Mouse (Mus musculus): ENCODE measurements around the gene Abi3bp. TPM values are rescaled to one million over a fixed set of nuclear protein-coding genes. Genes with fewer than 3 reads are reported as not detected.

The Abi3bp gene
- total and polyA plus RNA-seq, 3 experiments: 0.03 TPM; not detected in 2

- no peak for TF ChIP-seq POLR2A (IDR thresholded peaks at IDR 0.05; ENCODE audit: control insufficient read depth in 1 of 2, insufficient read depth in 1 of 2, low read depth in 1 of 2, low read length in 2 of 2, poor library complexity in 1 of 2)
Measured at GRCm38 (mm10) chr16:56610572-56610971, 132.9 kb downstream of the Abi3bp start (continued).

DNA sequence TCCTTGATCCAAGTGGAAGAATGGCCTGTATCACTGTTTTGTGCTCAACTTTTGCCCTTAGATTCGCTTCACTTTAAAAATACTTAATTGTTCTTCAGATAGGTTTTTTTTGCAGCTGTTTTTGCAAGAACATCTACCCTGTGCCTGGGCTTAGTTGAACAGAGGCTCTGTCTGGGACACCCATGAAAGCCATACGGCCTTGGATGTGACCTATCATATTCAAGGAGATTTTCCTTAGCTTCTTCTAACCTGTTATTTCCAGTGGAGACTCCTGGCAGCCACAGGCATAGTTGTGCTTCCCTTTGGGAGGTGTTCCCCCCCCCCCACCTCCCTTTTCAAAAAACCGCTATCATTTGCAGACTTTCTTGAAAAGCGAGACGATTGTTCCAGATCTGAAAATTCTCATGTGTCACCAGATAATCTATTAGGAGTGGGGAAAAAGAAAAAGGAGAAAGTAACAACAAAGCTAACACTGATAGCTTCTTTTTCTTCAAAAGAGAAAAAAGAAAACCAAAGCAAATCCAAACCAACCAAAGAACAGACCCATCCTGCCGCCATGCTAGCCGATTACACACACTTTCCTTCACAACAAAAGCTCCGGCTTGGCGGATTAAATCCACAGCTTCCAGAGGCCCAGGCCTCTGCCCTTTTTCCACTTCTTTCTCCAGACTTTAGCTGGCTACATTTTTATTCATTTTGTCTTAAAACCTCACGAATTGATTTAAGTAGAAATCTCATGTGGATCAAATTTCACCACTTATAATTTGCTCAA lies 133.6 kb downstream of the Abi3bp start:
- no peak overlapping the region for H3K4me3 ChIP-seq (ENCODE audit: control insufficient read depth in 1 of 2, insufficient read depth in 1 of 2, low read depth in 2 of 2, low read length in 2 of 2)
- H3K27me3 ChIP-seq (ENCODE audit: control insufficient read depth in 1 of 2, insufficient read depth in 2 of 2, low read length in 2 of 2): peaks cover 3 to 6% of the 10 kb centered on the region in 2 experiments
- DNase-seq (ENCODE audit: low read depth, low spot score): no peak
- TF ChIP-seq EP300 (IDR thresholded peaks at IDR 0.05; ENCODE audit: low read depth in 1 of 2, low read length in 2 of 2): no peak
- no peak for TF ChIP-seq SIN3A (IDR thresholded peaks at IDR 0.05; ENCODE audit: low read length)
- TF ChIP-seq SMC3 (IDR thresholded peaks at IDR 0.05; ENCODE audit: low read depth, low read length): no peak
- TF ChIP-seq POLR2AphosphoS2 (IDR thresholded peaks at IDR 0.05; ENCODE audit: low read length): no peak
- no peak for TF ChIP-seq ELF1 (IDR thresholded peaks at IDR 0.05; ENCODE audit: low read depth, low read length)
- no peak for TF ChIP-seq GATA1 (IDR thresholded peaks at IDR 0.05; ENCODE audit: low read depth, low read length)
- TF ChIP-seq ZMIZ1 (IDR thresholded peaks at IDR 0.05; ENCODE audit: low read depth, low read length): no peak
- no peak for TF ChIP-seq GABPA (IDR thresholded peaks at IDR 0.05; ENCODE audit: low read depth, low read length)
- no peaks in the 10 kb centered on the region for H3K4me1 ChIP-seq (ENCODE audit: control insufficient read depth in 1 of 2, insufficient read depth in 2 of 2, low read length in 2 of 2)
- H3K9ac ChIP-seq (ENCODE audit: control insufficient read depth, low read depth, low read length, poor library complexity, severe bottlenecking): no peak overlapping the region
- no peaks in the 10 kb centered on the region for H3K36me3 ChIP-seq (ENCODE audit: control insufficient read depth in 1 of 2, insufficient read depth in 2 of 2, low read length in 2 of 2)
- no peaks in the 10 kb centered on the region for H3K9me3 ChIP-seq (replicated peaks; ENCODE audit: insufficient read depth, low read length)
- H3K79me2 ChIP-seq (ENCODE audit: control insufficient read depth, insufficient read depth, low read length, poor library complexity): no peaks in the 10 kb centered on the region
- no peak overlapping the region for H3K27ac ChIP-seq (ENCODE audit: control insufficient read depth, low read depth, low read length)

DNA sequence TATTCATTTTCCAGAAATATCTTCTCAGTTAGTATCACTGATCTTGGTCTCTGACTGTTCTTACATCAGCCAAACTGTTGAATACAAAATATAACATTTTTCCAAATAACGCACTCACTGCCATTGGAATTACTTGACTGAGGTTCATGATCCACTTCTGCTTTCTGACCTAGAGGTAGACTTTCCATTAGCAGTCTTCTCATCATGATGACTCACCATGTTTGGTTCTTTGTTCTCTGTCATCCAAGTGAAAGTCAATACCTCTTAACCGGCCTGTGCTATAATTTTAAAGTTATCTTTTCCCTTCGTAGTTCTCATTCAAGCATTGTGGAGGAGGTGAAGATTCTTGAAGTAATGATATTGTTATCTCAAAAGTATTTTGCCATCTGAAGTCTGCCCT lies 160.9 kb downstream of the Abi3bp start:
- no peaks in the 10 kb centered on the region for H3K4me1 ChIP-seq (ENCODE audit: control insufficient read depth in 1 of 2, insufficient read depth in 2 of 2, low read length in 2 of 2)
- no peaks in the 10 kb centered on the region for H3K9me3 ChIP-seq (replicated peaks; ENCODE audit: insufficient read depth, low read length)
- peaks cover 1 to 3% of the 10 kb centered on the region in 2 experiments; a peak in 3 of 4 replicates for H3K27me3 ChIP-seq (ENCODE audit: control insufficient read depth in 1 of 2, insufficient read depth in 2 of 2, low read length in 2 of 2)
- H3K9ac ChIP-seq (ENCODE audit: control insufficient read depth, low read depth, low read length, poor library complexity, severe bottlenecking): no peak overlapping the region
- H3K36me3 ChIP-seq (ENCODE audit: control insufficient read depth in 1 of 2, insufficient read depth in 2 of 2, low read length in 2 of 2): no peaks in the 10 kb centered on the region
- TF ChIP-seq ZC3H11A (IDR thresholded peaks at IDR 0.05; ENCODE audit: low read depth, low read length) (no peak), TCF12 (IDR thresholded peaks at IDR 0.05; ENCODE audit: low read depth, low read length) (no peak), POLR2AphosphoS5 (IDR thresholded peaks at IDR 0.05; ENCODE audit: borderline replicate concordance, low read depth, low read length) (no peak), ZMIZ1 (IDR thresholded peaks at IDR 0.05; ENCODE audit: low read depth, low read length) (no peak), BHLHE40 (IDR thresholded peaks at IDR 0.05; ENCODE audit: borderline replicate concordance, low read depth, low read length) (no peak), UBTF (IDR thresholded peaks at IDR 0.05; ENCODE audit: borderline replicate concordance, insufficient read depth, low read depth, low read length) (no peak), MEF2A (IDR thresholded peaks at IDR 0.05; ENCODE audit: extremely low read depth, insufficient replicate concordance, low read depth, low read length, poor library complexity, severe bottlenecking) (no peak), E2F4 (IDR thresholded peaks at IDR 0.05; ENCODE audit: borderline replicate concordance, low read depth, low read length) (no peak)
- peak; percentile 10 for DNase-seq (ENCODE audit: low read depth, low spot score)
- no peak overlapping the region for H3K27ac ChIP-seq (ENCODE audit: control insufficient read depth, low read depth, low read length)
- no peaks in the 10 kb centered on the region for H3K79me2 ChIP-seq (ENCODE audit: control insufficient read depth, insufficient read depth, low read length, poor library complexity)
- H3K4me3 ChIP-seq (ENCODE audit: control insufficient read depth in 1 of 2, insufficient read depth in 1 of 2, low read depth in 2 of 2, low read length in 2 of 2): no peak overlapping the region
